Mouse (Mus musculus) forebrain, postnatal 0 days (tissue): ENCODE results near the gene Atp1b2. TPM values are rescaled to one million over a fixed set of nuclear protein-coding genes. Genes with fewer than 3 reads are reported as not detected.
"Not testable (repeated sequence)": the region's sequence is repeated elsewhere in the genome, so short reads cannot be mapped to it uniquely, and the experiment has no call there.

Source experiments
- ATAC-seq: fragments of 200-750 bp; cut with Nextera tagmentation; 2 replicates; pipeline ENCODE4 v1.8.0; 2017; ENCODE audit warnings: mild to moderate bottlenecking, moderate library complexity
- DNase-seq: peaks from one replicate; pipeline ENCODE4 v3.0.0-alpha.2; 2015
- H3K27ac ChIP-seq: fragments of 300-500 bp; sonication (generic); 2 replicates; pipeline ENCODE4 v1.5.1; 2014; ENCODE audit warnings: low read depth, mild to moderate bottlenecking, antibody characterized with exemption, low read length, moderate library complexity, mixed read lengths
- H3K27me3 ChIP-seq: fragments of 300-500 bp; sonication (generic); 2 replicates; pipeline ENCODE4 v1.6.1; 2014; ENCODE audit warnings: mild to moderate bottlenecking, low read length, mixed read lengths; ENCODE audit not compliant: insufficient read depth
- H3K36me3 ChIP-seq: fragments of 300-500 bp; sonication (generic); 2 replicates; pipeline ENCODE4 v1.6.1; 2014; ENCODE audit warnings: mild to moderate bottlenecking, moderate library complexity; ENCODE audit not compliant: insufficient read depth
- H3K4me1 ChIP-seq: fragments of 300-500 bp; sonication (generic); 2 replicates; pipeline ENCODE4 v1.6.1; 2014; ENCODE audit warnings: antibody characterized with exemption; ENCODE audit not compliant: insufficient read depth
- H3K4me2 ChIP-seq: fragments of 300-500 bp; sonication (generic); 2 replicates; pipeline ENCODE4 v1.6.1; 2014; ENCODE audit warnings: low read depth, mild to moderate bottlenecking, moderate library complexity
- H3K4me3 ChIP-seq: fragments of 300-500 bp; sonication (generic); 2 replicates; pipeline ENCODE4 v1.5.1; 2014; ENCODE audit warnings: low read depth, low read length, mixed read lengths
- H3K9ac ChIP-seq: fragments of 300-500 bp; sonication (generic); 2 replicates; pipeline ENCODE4 v1.6.1; 2014; ENCODE audit warnings: mild to moderate bottlenecking
- H3K9me3 ChIP-seq: fragments of 300-500 bp; sonication (generic); 2 replicates; pipeline ENCODE4 v1.6.1; 2016; ENCODE audit warnings: low read length
- CTCF ChIP-seq: sonication (generic); IDR thresholded peaks from 2 replicates; pipeline ENCODE4 v1.5.1; 2016; ENCODE audit warnings: antibody characterized with exemption, control low read depth, low read depth
- WGBS: fragments of 180-500 bp; shearing (Covaris S2); extraction: QIAGEN DNeasy Blood & Tissue Kit; methylation state at CpG from one replicate; pipeline ENCODE4 v1.1.7; 2014; 5-methylcytosine and 5-hydroxymethylcytosine counted together
- polyA plus RNA-seq: library from polyadenylated mRNA; unstranded; fragments of >200 nt; fragmentation: Nextera tagmentation; extraction: Ambion mirVana; gene quantifications from 2 replicates; pipeline ENCODE4 v1.2.1, GENCODE M21; 2015
- total RNA-seq: library from RNA; depleted of rRNA; stranded (reverse); fragments of >200 nt; gene quantifications from 2 replicates; pipeline ENCODE4 v1.2.3, GENCODE M21; 2014

Atp1b2 gene
- total and polyA plus RNA-seq, 2 experiments from 2014 or later, result 74.0 to 106 TPM

- peak within 1 kb of the TSS; percentile 75 for H3K4me2 ChIP-seq
- peak within 1 kb of the TSS; percentile 87 for H3K9ac ChIP-seq
- WGBS, result 3% methylated on average over 39 of the region's 56 CpGs
- ATAC-seq (peak; percentile 97), DNase-seq (peak; percentile 100)
- peak; percentile 90 for TF ChIP-seq CTCF
- peaks cover 24% of the 10 kb centered on the region for H3K4me1 ChIP-seq
- H3K9me3 ChIP-seq, result no peaks in the 10 kb centered on the region
- peak within 1 kb of the TSS; percentile 93 for H3K27ac ChIP-seq
- H3K27me3 ChIP-seq, result no peaks in the 10 kb centered on the region
- H3K36me3 ChIP-seq, result no peaks in the 10 kb centered on the region
- H3K4me3 ChIP-seq, result peak within 1 kb of the TSS; percentile 89
Observed at GRCm38 (mm10) chr11:69632284-69633089, 26.7 kb upstream of the Atp1b2 start, which contains the start of gene Fxr2. Fxr2 (plus strand) TSS chr11:69632990.

- no peak overlapping the region for H3K4me3 ChIP-seq
- H3K9ac ChIP-seq, result no peak overlapping the region
- 69% methylated on average over 1 of the region's 1 CpGs for WGBS
- DNase-seq (no peak), ATAC-seq (no peak)
- no peaks in the 10 kb centered on the region for H3K36me3 ChIP-seq
- no peak overlapping the region for H3K27ac ChIP-seq
- peak; percentile 44 for TF ChIP-seq CTCF
- no peaks in the 10 kb centered on the region for H3K27me3 ChIP-seq
- H3K9me3 ChIP-seq, result no peaks in the 10 kb centered on the region
- no peak overlapping the region for H3K4me2 ChIP-seq
- peaks cover 10% of the 10 kb centered on the region for H3K4me1 ChIP-seq
Observed at GRCm38 (mm10) chr11:69629802-69630201, 24.1 kb upstream of the Atp1b2 start.

GRCm38 (mm10) chr11:69628286-69628685 lies 22.5 kb upstream of the Atp1b2 start:
- no peaks in the 10 kb centered on the region for H3K9me3 ChIP-seq
- no peak overlapping the region for H3K9ac ChIP-seq
- no peaks in the 10 kb centered on the region for H3K36me3 ChIP-seq
- WGBS, result 34% methylated on average over 6 of the region's 6 CpGs
- TF ChIP-seq CTCF, result peak; percentile 88
- H3K4me1 ChIP-seq, result peaks cover under 1% of the 10 kb centered on the region; the same call in 1 of the 2 replicates
- no peaks in the 10 kb centered on the region for H3K27me3 ChIP-seq
- H3K4me3 ChIP-seq, result no peak overlapping the region
- no peak overlapping the region for H3K27ac ChIP-seq
- ATAC-seq, result no peak
- peak; percentile 73 for DNase-seq
- H3K4me2 ChIP-seq, result no peak overlapping the region

GRCm38 (mm10) chr11:69624339-69624738 lies 18.6 kb upstream of the Atp1b2 start:
- not testable (repeated sequence) for H3K27me3 ChIP-seq, H3K4me3 ChIP-seq, ATAC-seq, H3K27ac ChIP-seq, H3K9ac ChIP-seq, DNase-seq, H3K36me3 ChIP-seq, H3K4me2 ChIP-seq, H3K4me1 ChIP-seq, H3K9me3 ChIP-seq
- 91% methylated on average over 2 of the region's 2 CpGs for WGBS

GRCm38 (mm10) chr11:69623006-69623405 lies 17.3 kb upstream of the Atp1b2 start:
- Histone ChIP-seq H3K27me3 (no peaks in the 10 kb centered on the region), H3K27ac (peak overlapping the region; percentile 50; the same call in 1 of the 2 replicates), H3K4me2 (peak overlapping the region; percentile 63), H3K9me3 (no peaks in the 10 kb centered on the region), H3K4me1 (peaks cover 9% of the 10 kb centered on the region), H3K4me3 (peak overlapping the region; percentile 50; the same call in 1 of the 2 replicates), H3K9ac (peak overlapping the region; percentile 69), H3K36me3 (no peaks in the 10 kb centered on the region)
- no peak for TF ChIP-seq CTCF
- ATAC-seq (no peak), DNase-seq (no peak)
- WGBS, result 77% methylated on average over 4 of the region's 4 CpGs

- DNase-seq (peak; percentile 38), ATAC-seq (no peak)
- Histone ChIP-seq H3K9me3 (no peaks in the 10 kb centered on the region), H3K4me2 (peak overlapping the region; percentile 63), H3K9ac (peak overlapping the region; percentile 69), H3K27me3 (no peaks in the 10 kb centered on the region), H3K4me3 (peak overlapping the region; percentile 50), H3K36me3 (no peaks in the 10 kb centered on the region), H3K27ac (peak overlapping the region; percentile 86), H3K4me1 (peaks cover 9% of the 10 kb centered on the region)
- TF ChIP-seq CTCF, result no peak
- WGBS, result 25% methylated on average over 6 of the region's 6 CpGs
Observed at GRCm38 (mm10) chr11:69622406-69622805, 16.7 kb upstream of the Atp1b2 start.

- TF ChIP-seq CTCF, result no peak
- no peaks in the 10 kb centered on the region for H3K9me3 ChIP-seq
- H3K27me3 ChIP-seq, result no peaks in the 10 kb centered on the region
- peaks cover 9% of the 10 kb centered on the region for H3K4me1 ChIP-seq
- H3K36me3 ChIP-seq, result no peaks in the 10 kb centered on the region
- peak within 1 kb of the TSS; percentile 63 for H3K4me2 ChIP-seq
- DNase-seq, result peak; percentile 85
- peak within 1 kb of the TSS; percentile 50 for H3K4me3 ChIP-seq
- H3K27ac ChIP-seq, result peak within 1 kb of the TSS; percentile 86
- ATAC-seq, result peak; percentile 93
- peak within 1 kb of the TSS; percentile 69 for H3K9ac ChIP-seq
- 1% methylated on average over 20 of the region's 20 CpGs for WGBS
Observed at GRCm38 (mm10) chr11:69621571-69622268, 16.0 kb upstream of the Atp1b2 start, which contains the start of gene Sat2. Sat2 (plus strand) TSS chr11:69622024.
